Mouse (Mus musculus) hindbrain, postnatal 0 days (tissue): ENCODE measurements around the gene Leng8. TPM values are rescaled to one million over a fixed set of nuclear protein-coding genes. Genes with fewer than 3 reads are reported as not detected.

Source experiments
- ATAC-seq: fragments of 200-750 bp; cut with Nextera tagmentation; 2 replicates; pipeline ENCODE4 v1.8.0; 2017; ENCODE audit warnings: mild to moderate bottlenecking, moderate TSS enrichment, moderate library complexity
- DNase-seq: peaks from one replicate; pipeline ENCODE4 v3.0.0-alpha.2; 2015; ENCODE audit warnings: low spot score
- H3K27ac ChIP-seq: fragments of 300-500 bp; sonication (generic); 2 replicates; pipeline ENCODE4 v1.5.1; 2014; ENCODE audit warnings: mild to moderate bottlenecking
- H3K27me3 ChIP-seq: fragments of 300-500 bp; sonication (generic); 2 replicates; pipeline ENCODE4 v1.6.1; 2014; ENCODE audit warnings: low read length, mixed read lengths; ENCODE audit not compliant: insufficient read depth
- H3K36me3 ChIP-seq: fragments of 300-500 bp; sonication (generic); 2 replicates; pipeline ENCODE4 v1.6.1; 2014; ENCODE audit warnings: low read length, mixed read lengths; ENCODE audit not compliant: insufficient read depth
- H3K4me1 ChIP-seq: fragments of 300-500 bp; sonication (generic); 2 replicates; pipeline ENCODE4 v1.6.1; 2014; ENCODE audit warnings: antibody characterized with exemption, low read length, mixed read lengths; ENCODE audit not compliant: insufficient read depth
- H3K4me2 ChIP-seq: fragments of 300-500 bp; sonication (generic); 2 replicates; pipeline ENCODE4 v1.6.1; 2014; ENCODE audit warnings: low read depth, mild to moderate bottlenecking, low read length, moderate library complexity, mixed read lengths
- H3K4me3 ChIP-seq: fragments of 300-500 bp; sonication (generic); 2 replicates; pipeline ENCODE4 v1.5.1; 2014; ENCODE audit warnings: low read length
- H3K9ac ChIP-seq: fragments of 300-500 bp; sonication (generic); replicated peaks from 2 replicates; pipeline ENCODE4 v1.6.1; 2014; ENCODE audit warnings: mild to moderate bottlenecking, low read length, moderate library complexity, mixed read lengths
- H3K9me3 ChIP-seq: fragments of 300-500 bp; sonication (generic); 2 replicates; pipeline ENCODE4 v1.6.1; 2016; ENCODE audit warnings: low read length, mixed read lengths
- CTCF ChIP-seq: IDR thresholded peaks from 2 replicates; pipeline ENCODE4 v1.5.1; 2016; ENCODE audit warnings: antibody characterized with exemption, control low read depth, low read depth
- WGBS: fragments of 180-500 bp; shearing (Covaris S2); extraction: QIAGEN DNeasy Blood & Tissue Kit; methylation state at CpG from one replicate; pipeline ENCODE4 v1.1.7; 2014; 5-methylcytosine and 5-hydroxymethylcytosine counted together
- polyA plus RNA-seq: library from polyadenylated mRNA; unstranded; fragments of >200 nt; fragmentation: Nextera tagmentation; extraction: Ambion mirVana; gene quantifications from 2 replicates; pipeline ENCODE4 v1.2.1, GENCODE M21; 2015
- total RNA-seq: library from RNA; depleted of rRNA; stranded (reverse); fragments of >200 nt; gene quantifications from 2 replicates; pipeline ENCODE4 v1.2.3, GENCODE M21; 2014

Gene Leng8
- total and polyA plus RNA-seq, 2 experiments from 2014 or later = 49.1 to 264 TPM

- H3K9me3 ChIP-seq = no peaks in the 10 kb centered on the region
- no peak for ATAC-seq
- no peak for TF ChIP-seq CTCF
- peak overlapping the region; percentile 54; the same call in 1 of the 2 replicates for H3K27ac ChIP-seq
- H3K4me2 ChIP-seq = no peak overlapping the region
- H3K9ac ChIP-seq = no peak overlapping the region; the same call in 1 of the 2 replicates
- H3K4me3 ChIP-seq = no peak overlapping the region
- no peaks in the 10 kb centered on the region for H3K27me3 ChIP-seq
- DNase-seq = no peak
- H3K36me3 ChIP-seq = peaks cover 11% of the 10 kb centered on the region; the same call in 1 of the 2 replicates
- peaks cover 2% of the 10 kb centered on the region; the same call in 1 of the 2 replicates for H3K4me1 ChIP-seq
- 80% methylated on average over 3 of the region's 3 CpGs for WGBS
These were observed 4.3 kb upstream of the Leng8 start for GRCm38 (mm10) chr7:4132581-4132980.

DNA sequence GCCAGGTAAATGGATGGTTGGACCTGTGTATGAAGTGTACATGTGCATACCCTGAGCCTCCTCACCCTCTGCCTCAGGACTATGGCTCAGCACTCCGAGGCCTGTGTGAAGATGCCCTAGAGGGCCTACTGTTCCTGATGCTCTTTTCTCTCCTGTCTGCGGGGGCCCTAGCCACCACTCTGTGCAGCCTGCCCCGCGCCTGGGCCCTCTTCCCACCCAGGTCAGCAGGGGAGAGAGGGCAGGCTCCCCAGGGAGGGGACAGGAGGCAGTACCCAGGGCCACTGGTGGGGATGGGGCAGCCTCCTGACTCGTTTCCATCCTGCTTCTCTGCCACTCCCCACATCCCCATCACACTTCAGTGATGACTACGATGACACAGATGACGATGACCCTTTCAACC, 3.8 kb upstream of the Leng8 start:
- DNase-seq = no peak
- no peak overlapping the region for H3K4me2 ChIP-seq
- H3K9ac ChIP-seq = no peak overlapping the region; the same call in 1 of the 2 replicates
- ATAC-seq = no peak
- 75% methylated on average over 7 of the region's 7 CpGs for WGBS
- peaks cover 11% of the 10 kb centered on the region; the same call in 1 of the 2 replicates for H3K36me3 ChIP-seq
- H3K4me1 ChIP-seq = peaks cover 6% of the 10 kb centered on the region; the same call in 1 of the 2 replicates
- H3K9me3 ChIP-seq = no peaks in the 10 kb centered on the region
- no peaks in the 10 kb centered on the region for H3K27me3 ChIP-seq
- H3K27ac ChIP-seq = peak overlapping the region; percentile 54; the same call in 1 of the 2 replicates
- H3K4me3 ChIP-seq = no peak overlapping the region
- TF ChIP-seq CTCF = no peak

DNA sequence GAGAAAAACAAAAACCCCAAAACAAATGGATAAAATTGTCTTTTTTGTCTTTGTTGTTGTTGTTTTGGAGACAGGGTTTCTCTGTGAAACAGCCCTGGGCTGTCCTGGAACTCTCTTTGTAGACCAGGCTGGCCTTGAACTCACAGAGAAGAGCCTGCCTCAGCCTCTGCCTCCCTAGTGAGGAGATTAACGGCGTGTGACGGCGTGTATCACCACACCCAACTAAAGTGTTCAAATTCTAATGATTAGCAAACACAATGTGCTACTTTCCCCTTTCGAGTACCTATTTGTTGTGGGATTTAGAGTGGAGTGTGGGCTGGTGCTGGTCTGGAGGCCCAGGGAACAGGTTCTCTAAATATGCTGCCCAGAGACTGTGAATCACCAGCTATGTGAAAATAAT, 1.9 kb upstream of the Leng8 start:
- H3K4me2 ChIP-seq = no peak overlapping the region
- H3K36me3 ChIP-seq = peaks cover 20% of the 10 kb centered on the region
- no peak overlapping the region for H3K27ac ChIP-seq
- no peaks in the 10 kb centered on the region for H3K27me3 ChIP-seq
- no peak for TF ChIP-seq CTCF
- 82% methylated on average over 5 of the region's 5 CpGs for WGBS
- no peak for ATAC-seq
- H3K4me1 ChIP-seq = peaks cover 9% of the 10 kb centered on the region; the same call in 1 of the 2 replicates
- H3K4me3 ChIP-seq = no peak overlapping the region
- H3K9ac ChIP-seq = no peak overlapping the region
- no peaks in the 10 kb centered on the region for H3K9me3 ChIP-seq
- DNase-seq = no peak

GRCm38 (mm10) chr7:4136404-4136770, 452 bp upstream of the Leng8 start:
- Histone ChIP-seq H3K4me1 (peaks cover 9% of the 10 kb centered on the region; the same call in 1 of the 2 replicates), H3K9ac (peak overlapping the region; percentile 83), H3K27ac (peak overlapping the region; percentile 99), H3K9me3 (no peaks in the 10 kb centered on the region), H3K27me3 (no peaks in the 10 kb centered on the region), H3K4me2 (peak overlapping the region; percentile 93), H3K36me3 (peaks cover 34% of the 10 kb centered on the region), H3K4me3 (peak overlapping the region; percentile 79)
- DNase-seq (no peak), ATAC-seq (peak; percentile 25)
- peak; percentile 6; the same call in 1 of the 2 replicates for TF ChIP-seq CTCF
- 1% methylated on average over 16 of the region's 16 CpGs for WGBS

DNA sequence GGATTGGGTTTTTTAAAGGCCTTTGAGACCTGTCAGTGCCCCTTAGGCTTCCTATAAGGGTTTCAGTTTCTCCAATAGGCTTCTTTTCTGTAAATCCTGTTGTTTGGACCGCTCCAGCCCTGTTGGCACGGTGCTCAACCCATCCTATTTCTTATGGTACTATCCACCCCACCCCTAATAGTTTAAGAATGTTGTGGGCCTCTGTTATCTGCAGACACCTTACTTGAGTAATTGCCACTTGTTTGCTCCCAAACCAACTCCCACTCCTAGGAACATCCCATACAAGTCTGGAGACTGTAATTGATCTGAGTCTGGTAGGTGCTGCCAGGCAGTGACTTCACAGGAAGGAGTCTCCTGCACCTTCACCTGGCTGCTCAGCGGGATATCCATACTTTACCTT, 907 bp downstream of the Leng8 start:
- WGBS = 51% methylated on average over 3 of the region's 3 CpGs
- ATAC-seq = no peak
- no peak for DNase-seq

GRCm38 (mm10) chr7:4138181-4138580, 1.3 kb downstream of the Leng8 start:
- Histone ChIP-seq H3K4me2 (peak overlapping the region; percentile 93), H3K9ac (peak overlapping the region; percentile 83; the same call in 1 of the 2 replicates), H3K4me3 (peak overlapping the region; percentile 79), H3K36me3 (peaks cover 52% of the 10 kb centered on the region), H3K9me3 (no peaks in the 10 kb centered on the region), H3K4me1 (peaks cover 9% of the 10 kb centered on the region; the same call in 1 of the 2 replicates), H3K27me3 (no peaks in the 10 kb centered on the region), H3K27ac (no peak overlapping the region)
- WGBS = 66% methylated on average over 2 of the region's 2 CpGs
- ATAC-seq = no peak
- no peak for TF ChIP-seq CTCF
- no peak for DNase-seq

More for the DNA sequence above, 907 bp downstream of the Leng8 start:
- H3K36me3 ChIP-seq = peaks cover 48% of the 10 kb centered on the region
- H3K27ac ChIP-seq = peak overlapping the region; percentile 99
- peaks cover 9% of the 10 kb centered on the region; the same call in 1 of the 2 replicates for H3K4me1 ChIP-seq
- H3K27me3 ChIP-seq = no peaks in the 10 kb centered on the region
- TF ChIP-seq CTCF = no peak
- peak overlapping the region; percentile 93 for H3K4me2 ChIP-seq
- peak overlapping the region; percentile 83 for H3K9ac ChIP-seq
- H3K4me3 ChIP-seq = peak overlapping the region; percentile 79
- no peaks in the 10 kb centered on the region for H3K9me3 ChIP-seq

GRCm38 (mm10) chr7:4138671-4139070, 1.8 kb downstream of the Leng8 start:
- no peak overlapping the region for H3K27ac ChIP-seq
- no peak overlapping the region for H3K9ac ChIP-seq
- H3K36me3 ChIP-seq = peaks cover 54% of the 10 kb centered on the region
- H3K9me3 ChIP-seq = no peaks in the 10 kb centered on the region
- no peak for TF ChIP-seq CTCF
- no peaks in the 10 kb centered on the region for H3K27me3 ChIP-seq
- WGBS = 94% methylated on average over 7 of the region's 7 CpGs
- no peak overlapping the region for H3K4me3 ChIP-seq
- ATAC-seq (no peak), DNase-seq (no peak)
- peaks cover 9% of the 10 kb centered on the region; the same call in 1 of the 2 replicates for H3K4me1 ChIP-seq
- H3K4me2 ChIP-seq = no peak overlapping the region
